Mouse (Mus musculus) frontal cortex, adult (tissue): Measurements from ENCODE around the gene Magea5.
"Not testable (repeated sequence)": the region's sequence is repeated elsewhere in the genome, so short reads cannot be mapped to it uniquely, and the experiment has no call there.

Experiments used
- ATAC-seq: cut with Nextera tagmentation; 2 replicates; pipeline ENCODE4 v1.9.2; 2017; ENCODE audit warnings: mild to moderate bottlenecking, moderate library complexity, mixed read lengths; ENCODE audit not compliant: low TSS enrichment

Magea5 gene

GRCm38 (mm10) chrX:155063045-155063444, at the start of gene Magea5:
Gene Magea5, minus strand, starts transcription at chrX:155063145.
- ATAC-seq, result not testable (repeated sequence)

- ATAC-seq, result peak; percentile 67
Observed at GRCm38 (mm10) chrX:155098024-155098423, 35.1 kb upstream of the Magea5 start.

DNA sequence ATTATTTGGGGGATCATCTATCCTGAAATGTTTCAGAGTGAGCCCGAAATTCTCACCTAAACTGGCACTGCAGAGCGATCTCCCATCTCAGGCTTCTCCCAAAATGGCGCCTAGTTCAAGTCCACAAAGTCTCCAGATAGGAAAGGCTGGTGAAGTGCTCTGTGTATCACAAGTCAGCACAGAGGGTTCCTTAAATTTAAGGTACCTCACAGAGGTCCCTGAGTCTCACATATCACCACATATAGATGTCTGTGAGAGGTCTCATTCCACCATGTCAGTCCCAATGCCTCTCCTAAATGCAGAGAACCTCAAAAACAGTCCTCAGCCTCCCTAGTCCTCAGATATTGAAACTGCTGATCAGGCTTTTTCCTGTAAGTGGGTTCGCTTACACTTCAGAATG, 30.6 kb upstream of the Magea5 start, which contains the start of gene Magea2:
Gene Magea2 (minus strand): TSS at position 101 of the 400 bp plus-strand sequence.
- ATAC-seq, result not testable (repeated sequence)

- not testable (repeated sequence) for ATAC-seq
Observed at GRCm38 (mm10) chrX:155089693-155090092, 26.7 kb upstream of the Magea5 start, which contains the start of gene Magea1. Gene Magea1, minus strand, starts transcription at chrX:155089793.
